Mouse (Mus musculus) ES-E14 (cell line): ENCODE measurements around the gene Naa38. TPM values are rescaled to one million over a fixed set of nuclear protein-coding genes. Genes with fewer than 3 reads are reported as not detected.

Source experiments
- DNase-seq: peaks from one replicate; pipeline ENCODE4 v3.0.0-alpha.2; 2013; ENCODE audit warnings: low read depth, low spot score
- H3K27ac ChIP-seq: 2 replicates; pipeline ENCODE4 v1.5.1; 2012; ENCODE audit warnings: low read depth, mild to moderate bottlenecking, low read length, moderate library complexity, mixed read lengths; ENCODE audit not compliant: poor library complexity, insufficient read depth, severe bottlenecking
- H3K36me3 ChIP-seq: 2 replicates; pipeline ENCODE4 v1.6.1; 2012; ENCODE audit warnings: mild to moderate bottlenecking, low read length, moderate library complexity, mixed read lengths; ENCODE audit not compliant: control insufficient read depth, poor library complexity, insufficient read depth, severe bottlenecking
- H3K4me1 ChIP-seq, 2 experiments: fragments of 150-350 bp in 1 of 2; sonication (generic) in 1 of 2; 2 replicates each; pipeline ENCODE4 v1.6.1; 2012; ENCODE audit warnings: low read length in 2 of 2, mild to moderate bottlenecking in 1 of 2, mixed read lengths in 1 of 2; ENCODE audit not compliant: control insufficient read depth in 2 of 2, insufficient read depth in 2 of 2, poor library complexity in 1 of 2
- H3K4me3 ChIP-seq, 2 experiments: fragments of 150-350 bp in 1 of 2; sonication (generic) in 1 of 2; 2 replicates each; pipeline ENCODE4 v1.5.1; 2012; ENCODE audit warnings: low read length in 2 of 2, low read depth in 1 of 2, mild to moderate bottlenecking in 1 of 2, mixed read lengths in 1 of 2; ENCODE audit not compliant: insufficient read depth in 1 of 2, poor library complexity in 1 of 2, severe bottlenecking in 1 of 2
- H3K9ac ChIP-seq: 2 replicates; pipeline ENCODE4 v1.6.1; 2012; ENCODE audit warnings: low read depth, mild to moderate bottlenecking, low read length, mixed read lengths; ENCODE audit not compliant: poor library complexity, insufficient read depth, severe bottlenecking
- H3K9me3 ChIP-seq: fragments of 150-350 bp; sonication (generic); 2 replicates; pipeline ENCODE4 v1.6.1; 2012; ENCODE audit warnings: low read depth, mild to moderate bottlenecking, low read length; ENCODE audit not compliant: control insufficient read depth, insufficient read depth
- CHD2 ChIP-seq: IDR thresholded peaks from 2 replicates; pipeline ENCODE4 v1.6.1; 2014; ENCODE audit warnings: mild to moderate bottlenecking, low read depth, low read length, inconsistent platforms
- HCFC1 ChIP-seq: IDR thresholded peaks from 2 replicates; pipeline ENCODE4 v1.6.1; 2012; ENCODE audit warnings: low read length, inconsistent platforms, borderline replicate concordance; ENCODE audit not compliant: insufficient read depth
- MAFK ChIP-seq: IDR thresholded peaks from 2 replicates; pipeline ENCODE4 v1.6.1; 2014; ENCODE audit warnings: mild to moderate bottlenecking, low read depth, low read length, inconsistent platforms; ENCODE audit not compliant: insufficient read depth
- ZC3H11A ChIP-seq: IDR thresholded peaks from 2 replicates; pipeline ENCODE4 v1.6.1; 2012; ENCODE audit warnings: low read depth, mild to moderate bottlenecking, inconsistent platforms, low read length, borderline replicate concordance
- ZNF384 ChIP-seq: IDR thresholded peaks from 2 replicates; pipeline ENCODE4 v1.6.1; 2012; ENCODE audit warnings: low read depth, low read length, inconsistent platforms
- in situ Hi-C, 2 experiments: fragments of 600-800 bp; cut with MboI; formaldehyde crosslinking; loops; one replicate each; pipeline ENCODE4 v1.15.1; 2025; ENCODE audit warnings: low sequenced_read_pairs in 2 of 2, inconsistent platforms in 1 of 2; ENCODE audit not compliant: unreplicated experiment in 2 of 2
- total RNA-seq: library from RNA; depleted of rRNA; stranded (reverse); fragments of 300-350 nt; gene quantifications from 2 replicates; pipeline ENCODE4 v1.2.3, GENCODE M21; 2012

Naa38 gene
- total RNA-seq, 1 experiment = 202 TPM

GRCm38 (mm10) chr11:69377766-69378165, 17.5 kb upstream of the Naa38 start:
- Histone ChIP-seq H3K4me1 (no peaks in the 10 kb centered on the region), H3K36me3 (no peaks in the 10 kb centered on the region), H3K9ac (no peak overlapping the region), H3K9me3 (no peaks in the 10 kb centered on the region), H3K4me3 (no peak overlapping the region), H3K27ac (no peak overlapping the region)
- in situ Hi-C loops = no loop called here
- no peak for TF ChIP-seq HCFC1
- TF ChIP-seq CHD2 = no peak
- TF ChIP-seq ZC3H11A = no peak
- TF ChIP-seq MAFK = no peak
- TF ChIP-seq ZNF384 = no peak
- DNase-seq = no peak

- TF ChIP-seq HCFC1 (no peak), ZNF384 (no peak), MAFK (no peak), ZC3H11A (no peak), CHD2 (no peak)
- Histone ChIP-seq H3K9me3 (no peaks in the 10 kb centered on the region), H3K9ac (no peak overlapping the region), H3K4me3 (no peak overlapping the region), H3K36me3 (no peaks in the 10 kb centered on the region), H3K27ac (no peak overlapping the region), H3K4me1 (no peaks in the 10 kb centered on the region)
- DNase-seq = no peak
- in situ Hi-C loops = no loop called here
Measured at GRCm38 (mm10) chr11:69379600-69379999, 15.7 kb upstream of the Naa38 start.

DNA sequence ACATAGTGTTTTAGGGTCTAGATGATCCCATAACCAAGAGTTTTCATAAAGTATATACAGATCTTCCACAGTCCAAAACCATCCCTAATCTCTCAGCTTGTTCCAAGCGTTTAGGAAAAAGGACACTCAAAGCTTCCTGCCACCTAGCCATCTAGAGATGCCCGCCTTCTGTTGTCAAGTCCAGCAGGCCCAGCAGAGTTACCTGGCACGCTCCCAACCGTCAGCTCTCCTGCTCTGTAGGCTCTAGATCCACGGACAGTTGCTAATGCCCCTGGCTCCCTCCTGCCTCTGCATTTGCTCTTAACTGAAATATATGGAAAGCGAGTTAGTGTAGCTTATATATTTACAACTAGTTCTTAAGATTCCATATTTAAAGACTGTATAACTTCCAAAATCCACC, 13.9 kb upstream of the Naa38 start:
- H3K36me3 ChIP-seq = no peaks in the 10 kb centered on the region
- no peak for DNase-seq
- no peak overlapping the region for H3K4me3 ChIP-seq
- no peaks in the 10 kb centered on the region for H3K9me3 ChIP-seq
- TF ChIP-seq ZNF384 (no peak), CHD2 (no peak), HCFC1 (no peak), MAFK (no peak)
- no peak overlapping the region for H3K9ac ChIP-seq
- in situ Hi-C loops = loop anchor here (5.0 to 10.0 kb wide), 2 partner anchors 114 to 117 kb away; no protein-coding TSS in a partner anchor
- no peak overlapping the region for H3K27ac ChIP-seq
- no peaks in the 10 kb centered on the region for H3K4me1 ChIP-seq

DNA sequence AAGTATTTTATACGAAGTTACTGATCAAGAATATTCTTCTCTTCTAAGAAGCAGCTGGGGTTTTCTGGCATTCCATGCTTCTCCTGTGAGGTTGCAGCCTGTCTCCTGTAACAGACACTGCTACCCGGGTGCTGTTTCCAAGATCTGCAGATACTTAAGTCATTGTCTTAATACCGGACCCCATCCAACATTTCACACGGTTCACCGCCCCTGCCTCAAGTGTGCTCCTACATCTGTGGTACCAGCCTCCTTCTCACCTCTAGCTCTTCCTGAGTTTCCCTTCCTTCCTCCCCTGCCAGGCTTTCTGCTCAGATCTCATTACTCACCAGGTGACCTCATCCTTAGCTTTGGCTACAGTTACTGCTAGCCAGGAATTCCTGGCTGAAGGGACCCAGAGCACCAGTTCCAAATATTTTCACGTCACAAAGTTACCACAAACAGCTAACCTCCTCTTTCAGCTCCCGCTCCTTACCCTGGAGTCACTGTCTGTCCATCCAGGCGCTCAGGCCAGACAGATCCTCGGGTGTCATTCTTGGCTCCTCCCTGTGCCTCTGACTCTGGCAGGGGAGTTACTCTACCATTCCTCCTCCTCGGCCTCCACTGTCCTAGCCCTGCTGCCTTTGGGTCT, 12.7 kb upstream of the Naa38 start:
- Histone ChIP-seq H3K4me3 (no peak overlapping the region), H3K27ac (no peak overlapping the region), H3K9ac (no peak overlapping the region), H3K36me3 (no peaks in the 10 kb centered on the region), H3K9me3 (no peaks in the 10 kb centered on the region), H3K4me1 (no peaks in the 10 kb centered on the region)
- TF ChIP-seq ZC3H11A (no peak), HCFC1 (no peak)
- in situ Hi-C loops = loop anchor here (5.0 to 10.0 kb wide), 2 partner anchors 115 to 118 kb away; no protein-coding TSS in a partner anchor
- DNase-seq = no peak

DNA sequence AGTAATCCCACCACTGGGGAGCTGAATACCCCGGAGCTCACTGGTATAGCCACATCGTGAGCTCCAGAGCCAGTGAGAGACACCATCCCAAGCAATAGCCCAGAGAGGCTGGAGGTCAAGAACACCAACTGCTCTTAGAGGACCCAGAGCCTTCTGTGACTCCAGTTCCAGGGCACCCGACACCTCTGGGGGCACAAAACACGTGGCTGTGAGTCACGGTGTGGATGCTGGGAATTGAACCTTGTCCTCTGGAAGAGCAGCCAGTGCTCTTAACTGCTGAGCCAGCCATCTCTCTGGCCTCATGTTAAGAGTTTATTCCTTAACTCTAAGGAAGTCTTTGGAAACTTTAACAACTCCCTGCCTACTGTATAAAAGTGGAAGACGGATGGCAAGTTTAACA, 10.3 kb upstream of the Naa38 start:
- no peak for DNase-seq
- Histone ChIP-seq H3K36me3 (no peaks in the 10 kb centered on the region), H3K9ac (no peak overlapping the region), H3K4me1 (no peaks in the 10 kb centered on the region), H3K27ac (no peak overlapping the region), H3K4me3 (no peak overlapping the region), H3K9me3 (no peaks in the 10 kb centered on the region)
- TF ChIP-seq CHD2 (no peak), ZC3H11A (no peak), ZNF384 (no peak), HCFC1 (no peak), MAFK (no peak)
- in situ Hi-C loops = loop anchor here (5.0 to 10.0 kb wide), 2 partner anchors 118 to 120 kb away; no protein-coding TSS in a partner anchor
